Mouse (Mus musculus) thymus, postnatal 10 days (tissue): ENCODE measurements around the gene Mical2.

Experiments used
- DNase-seq, 2 experiments: peaks; one replicate each; pipeline ENCODE4 v3.0.0; 2021; ENCODE audit warnings: low spot score in 2 of 2

Gene Mical2

DNA sequence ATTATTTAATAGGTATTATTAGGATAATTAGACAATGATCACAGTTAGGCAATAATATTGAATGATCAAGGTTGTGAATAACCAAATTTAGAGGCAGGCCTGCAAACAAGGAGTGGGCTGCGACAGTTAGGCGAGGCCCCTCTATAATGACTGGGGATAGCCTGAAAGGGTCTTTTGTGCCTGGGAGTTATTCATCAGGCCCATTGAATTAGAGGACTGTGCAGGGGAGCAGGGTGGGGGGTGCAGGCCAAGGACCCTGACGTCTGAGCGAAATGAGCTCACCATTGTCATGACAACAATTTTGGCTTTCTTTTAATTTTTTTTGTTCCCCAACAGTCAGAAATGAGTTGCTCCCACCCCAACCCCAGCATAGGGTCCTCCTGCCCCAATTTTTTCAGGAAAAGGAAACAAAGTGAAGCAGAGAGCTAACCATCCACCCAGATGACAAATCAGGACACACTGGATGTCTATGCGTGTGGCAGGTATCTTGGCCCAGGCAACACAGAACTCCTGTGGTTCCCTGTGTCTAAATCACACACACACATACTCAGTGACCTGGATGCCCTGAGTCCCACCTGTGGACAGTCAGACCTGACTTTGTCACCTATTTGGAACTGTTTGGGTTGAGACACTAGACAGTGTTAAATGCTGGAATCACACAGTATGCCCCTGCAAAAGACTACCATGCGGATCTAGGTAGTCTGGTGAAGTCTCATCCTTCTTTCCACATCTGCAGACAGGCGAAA lies 173.9 kb downstream of the Mical2 start:
- no peak for DNase-seq

GRCm38 (mm10) chr7:112400175-112400574 lies 174.5 kb downstream of the Mical2 start:
- peak in 1 of 2 experiments; percentile 65 for DNase-seq

DNA sequence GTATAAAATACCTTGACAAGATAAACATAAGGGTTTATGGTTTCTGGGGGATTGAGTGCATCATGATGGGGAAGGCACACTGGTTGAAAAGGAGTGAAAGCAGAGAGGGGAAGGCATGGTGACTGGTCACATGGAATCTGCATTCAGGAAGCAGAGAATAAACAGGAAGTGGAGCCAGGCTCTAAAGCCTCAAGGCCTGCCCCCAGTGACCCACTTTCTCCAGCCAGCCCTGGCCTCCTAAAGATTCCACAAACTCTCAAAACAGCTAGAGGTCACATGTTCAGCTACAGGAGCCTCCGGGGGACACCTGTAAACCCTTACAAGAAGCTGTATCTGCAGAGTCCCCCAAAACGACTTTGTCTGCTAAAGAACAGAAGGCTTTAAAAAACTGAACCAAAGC lies 179.4 kb downstream of the Mical2 start:
- DNase-seq = no peak

- DNase-seq = no peak
Measured at GRCm38 (mm10) chr7:112405578-112405977, 179.9 kb downstream of the Mical2 start.

GRCm38 (mm10) chr7:112407597-112407996 lies 181.9 kb downstream of the Mical2 start:
- DNase-seq = no peak

DNA sequence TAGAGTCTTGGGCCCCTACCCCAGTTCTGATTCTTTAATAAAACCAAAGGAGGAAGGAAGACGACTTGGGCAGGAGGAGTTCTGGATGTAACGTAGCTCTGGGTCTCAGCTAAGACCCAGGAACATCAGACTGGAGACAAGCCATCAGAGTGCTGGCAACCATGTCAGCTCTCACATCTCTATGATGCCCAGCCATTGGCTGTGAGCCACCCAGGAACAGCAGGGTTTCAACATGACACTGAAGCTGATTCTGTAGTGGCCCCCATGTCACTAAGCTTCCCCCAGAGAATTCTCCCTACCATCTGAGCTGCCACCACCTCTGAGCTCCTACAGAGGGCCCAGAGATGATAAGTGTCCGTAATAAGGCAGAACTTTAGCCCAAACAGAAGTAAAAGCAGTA lies 184.3 kb downstream of the Mical2 start:
- no peak for DNase-seq

GRCm38 (mm10) chr7:112413286-112413685 lies 187.6 kb downstream of the Mical2 start:
- DNase-seq = no peak

DNA sequence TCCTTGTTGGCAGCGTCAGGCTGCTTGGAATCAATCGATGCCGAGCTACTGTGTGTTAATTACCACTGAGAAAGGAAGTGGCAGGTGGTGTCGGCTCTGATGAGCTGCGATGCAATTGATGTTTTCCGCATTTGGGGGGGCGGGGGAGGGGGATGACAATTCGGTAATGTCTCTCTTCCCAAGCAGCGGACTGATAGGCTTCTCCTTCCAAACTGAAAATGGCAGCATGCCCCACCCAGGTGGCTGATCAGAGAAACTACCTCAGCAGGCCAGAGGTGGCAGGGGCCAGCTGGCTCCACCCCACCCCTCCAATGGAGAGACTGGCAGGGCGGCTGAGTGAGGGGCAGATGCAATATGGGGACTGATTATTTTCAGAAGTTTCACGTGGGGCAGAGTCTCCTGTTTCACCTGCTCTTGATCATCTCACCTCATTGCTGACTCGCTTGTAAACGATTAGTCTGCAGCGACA lies 190.4 kb downstream of the Mical2 start:
- no peak for DNase-seq

GRCm38 (mm10) chr7:112416730-112417513 lies 191.3 kb downstream of the Mical2 start:
- no peak for DNase-seq

- no peak for DNase-seq
Measured at GRCm38 (mm10) chr7:112417598-112417997, 191.9 kb downstream of the Mical2 start.

- no peak for DNase-seq
Measured at GRCm38 (mm10) chr7:112423438-112423837, 197.8 kb downstream of the Mical2 start.

- DNase-seq = no peak
Measured at GRCm38 (mm10) chr7:112426811-112427210, 201.2 kb downstream of the Mical2 start.

DNA sequence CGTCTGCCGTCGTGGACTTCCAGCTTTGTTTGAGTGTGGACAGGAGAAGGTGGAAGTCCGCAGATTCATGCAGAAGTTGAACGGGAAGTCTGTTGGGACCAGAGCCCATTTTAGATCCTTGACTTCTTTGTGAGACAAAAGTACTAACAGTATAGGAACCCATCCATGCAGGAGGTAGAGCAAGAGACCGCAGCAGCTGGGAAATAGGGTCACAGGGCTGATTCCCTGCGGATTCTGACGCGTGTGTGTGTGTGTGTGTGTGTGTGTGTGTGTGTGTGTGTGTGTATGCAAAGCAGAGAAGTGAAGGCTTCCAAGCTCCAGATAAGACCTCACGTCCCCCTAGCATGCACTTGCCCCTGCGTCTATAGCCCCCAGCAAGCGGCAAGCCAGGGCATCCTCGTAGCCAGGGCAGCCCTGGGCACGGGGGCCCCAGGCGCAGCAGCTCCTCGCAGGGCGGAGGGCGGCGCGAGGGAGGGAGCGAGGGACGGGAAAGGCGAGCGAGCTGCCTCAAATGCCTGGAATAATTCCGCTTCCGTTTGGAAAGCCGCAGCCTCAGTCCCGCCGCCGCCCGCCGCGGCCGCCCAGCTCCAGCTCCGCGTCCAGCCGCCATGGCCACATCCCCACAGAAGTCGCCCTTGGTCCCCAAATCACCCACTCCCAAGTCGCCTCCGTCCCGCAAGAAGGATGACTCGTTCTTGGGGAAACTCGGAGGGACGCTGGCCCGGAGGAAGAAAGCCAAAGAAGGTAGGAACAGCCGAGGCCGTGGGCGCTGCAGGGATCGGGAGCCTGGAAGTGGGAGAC lies 201.9 kb downstream of the Mical2 start, which contains the start of gene Parva:
Gene Parva, plus strand, starts transcription at position 149 of the 801 bp plus-strand sequence.
- DNase-seq = no peak

GRCm38 (mm10) chr7:112428158-112428535 lies 202.5 kb downstream of the Mical2 start:
- DNase-seq = no peak

GRCm38 (mm10) chr7:112439846-112440245 lies 214.2 kb downstream of the Mical2 start:
- DNase-seq = no peak

- DNase-seq = no peak
Measured at GRCm38 (mm10) chr7:112444152-112444984, 218.7 kb downstream of the Mical2 start.

- no peak for DNase-seq
Measured at GRCm38 (mm10) chr7:112444985-112445367, 219.3 kb downstream of the Mical2 start.

DNA sequence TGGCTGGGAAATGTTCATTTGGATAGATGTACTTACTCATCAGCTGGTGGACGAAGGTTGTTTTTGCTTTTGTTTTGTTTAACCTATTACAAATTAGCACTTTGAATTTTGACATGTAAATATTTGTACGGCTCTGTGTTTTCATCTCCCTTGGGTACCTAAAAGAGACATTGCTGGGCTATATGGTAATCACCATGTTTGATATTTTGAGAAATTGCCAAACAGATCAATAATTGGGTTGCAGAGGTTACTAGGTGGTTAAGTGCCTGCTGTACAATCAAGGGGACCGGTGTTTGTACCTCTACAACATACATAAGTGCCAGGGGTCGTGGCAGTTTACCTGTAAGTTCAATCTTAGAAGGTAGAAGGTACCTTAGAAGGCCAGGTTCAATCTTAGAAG lies 220.8 kb downstream of the Mical2 start:
- no peak for DNase-seq

GRCm38 (mm10) chr7:112449954-112450700 lies 224.5 kb downstream of the Mical2 start:
- DNase-seq = no peak

DNA sequence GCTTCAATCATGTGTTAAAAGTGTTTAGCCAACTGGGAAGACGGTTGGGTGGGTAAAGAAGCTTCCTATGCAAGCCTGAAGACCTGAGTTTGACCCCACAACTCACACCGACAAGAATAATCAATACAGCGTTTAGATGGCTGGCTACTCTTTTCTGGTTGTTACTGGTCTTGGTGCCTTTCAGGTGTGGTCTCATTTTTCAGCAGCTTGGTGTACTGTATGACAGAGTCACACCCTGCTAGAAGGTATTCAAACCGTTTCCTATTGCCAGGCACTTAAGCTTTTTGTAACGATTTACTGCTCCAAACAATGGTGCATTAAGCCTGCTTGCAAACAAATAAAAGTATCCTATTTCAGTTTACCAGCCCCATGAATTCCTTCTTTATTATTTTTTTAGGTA lies 226.8 kb downstream of the Mical2 start:
- DNase-seq = no peak
